In the genomic region with DNA sequence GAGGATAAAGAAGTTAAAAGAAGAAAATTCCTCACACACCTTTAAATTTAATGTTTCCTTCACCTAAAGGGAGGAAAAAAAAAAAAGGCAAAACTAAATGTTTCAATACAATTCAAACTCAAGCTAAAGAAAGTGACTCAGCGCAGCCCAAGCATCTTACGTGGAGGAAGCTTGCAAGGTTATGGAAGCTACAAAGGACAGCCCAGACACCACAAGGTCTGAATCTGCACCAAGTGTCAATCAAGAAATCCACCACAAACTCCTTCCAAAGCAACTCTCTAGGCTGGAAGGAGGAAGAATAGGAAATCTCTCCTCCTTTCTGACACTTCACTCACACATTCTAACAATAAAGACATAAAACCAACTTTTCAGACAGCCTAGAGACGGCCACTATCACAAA, we compare ENCODE assay signal across 21 mouse cellular contexts.
DNase-seq lines count a peak whose midpoint lies in the region; ATAC-seq and TF ChIP-seq lines count a peak whose summit lies in the region.
"Had no signal": no experiment of that assay in that cellular context is flagged by ENCODE, and none has a peak within 500 bp of the region (broad histone marks: within the 10 kb centered on the region; RNA-seq: fewer than 3 reads in every experiment).

No protein-coding gene starts in this region.

- H3K36me3 ChIP-seq in heart, postnatal 0 days (replicated peaks; ENCODE audit: control insufficient read depth, insufficient read depth, low read length): no peaks in the 10 kb centered on the region
- H3K36me3 ChIP-seq: embryonic facial prominence, embryonic 12.5 days; forebrain, embryonic 12.5 days had no signal

- TF ChIP-seq EP300 in heart, postnatal 0 days (IDR thresholded peaks at IDR 0.05; ENCODE audit: low read depth): no peak

- no peak overlapping the region for H3K4me2 ChIP-seq in heart, postnatal 0 days (ENCODE audit: low read depth, low read length)
- H3K4me2 ChIP-seq: embryonic facial prominence, embryonic 12.5 days; forebrain, embryonic 12.5 days; heart, embryonic 11.5 days; hindbrain, embryonic 14.5 days; limb, embryonic 13.5 days; liver, embryonic 13.5 days; lung, embryonic 14.5 days; midbrain, embryonic 11.5 days had no signal

- TF ChIP-seq CTCF in heart, postnatal 0 days (IDR thresholded peaks at IDR 0.05; ENCODE audit: low read depth): no peak
- TF ChIP-seq CTCF in bone marrow macrophage, adult 2 months (IDR thresholded peaks at IDR 0.05; ENCODE audit: low read depth, low read length): no peak
- TF ChIP-seq CTCF in left cerebral cortex, adult 2 months (IDR thresholded peaks at IDR 0.05): no peak

- TF ChIP-seq POLR2A in bone marrow macrophage, adult 2 months (IDR thresholded peaks at IDR 0.05; ENCODE audit: borderline replicate concordance, low read depth, low read length): no peak

- no peak overlapping the region for H3K9ac ChIP-seq in heart, postnatal 0 days (replicated peaks; ENCODE audit: low read depth, low read length)
- H3K9ac ChIP-seq: embryonic facial prominence, embryonic 12.5 days; forebrain, embryonic 12.5 days; hindbrain, embryonic 14.5 days; liver, embryonic 13.5 days; lung, embryonic 14.5 days had no signal

- peaks cover 12% of the 10 kb centered on the region; the same call in 1 of the 2 replicates for H3K4me1 ChIP-seq in heart, postnatal 0 days (ENCODE audit: control insufficient read depth, insufficient read depth)
- peaks cover 41% of the 10 kb centered on the region for H3K4me1 ChIP-seq in bone marrow macrophage, adult 2 months (ENCODE audit: control insufficient read depth, insufficient read depth, low read length)

- DNase-seq in heart, postnatal 0 days (ENCODE audit: low spot score): no peak
- no peak for DNase-seq in heart, postnatal 14 days
- DNase-seq in 3T3-L1 (ENCODE audit: low read depth, low spot score): peak; percentile 37
- DNase-seq in spleen, postnatal 36 days (ENCODE audit: low spot score in 2 of 2): no peak
- no peak for DNase-seq in left cerebral cortex, adult 2 months (ENCODE audit: extremely low spot score in 1 of 2, low spot score in 2 of 2)
- DNase-seq: adrenal gland, adult 8-10 months; cerebellum, adult 9-10 months; heart, postnatal 36 days; kidney, postnatal 36 days; layer of hippocampus, postnatal 36 days; liver, embryonic 13.5 days; lung, embryonic 14.5 days had no signal

- intact Hi-C loops in heart, postnatal 14 days (cut with DNase I): loop anchor here (2.0 kb wide), 1 partner anchor 61 kb away; no protein-coding TSS in a partner anchor
- intact Hi-C loops in left cerebral cortex, adult 2 months (cut with DNase I): no loop called here

- no peaks in the 10 kb centered on the region for H3K27me3 ChIP-seq in heart, postnatal 0 days (ENCODE audit: control insufficient read depth, insufficient read depth, low read length)
- H3K27me3 ChIP-seq: embryonic facial prominence, embryonic 12.5 days; forebrain, embryonic 12.5 days; limb, embryonic 13.5 days; liver, embryonic 13.5 days had no signal

- ATAC-seq in heart, postnatal 0 days (ENCODE audit: insufficient read depth, low read depth): no peak
- 0 out of 2 replicates have a peak, but pooled peaks have one; percentile 24 for ATAC-seq in megakaryocyte progenitor cell, adult 5-6 weeks (replicated peaks; ENCODE audit: poor library complexity)

- H3K4me3 ChIP-seq in heart, postnatal 0 days (ENCODE audit: low read depth, low read length): no peak overlapping the region
- peak overlapping the region; percentile 24; the same call in 1 of the 2 replicates for H3K4me3 ChIP-seq in bone marrow macrophage, adult 2 months (ENCODE audit: insufficient read depth, low read length)
- H3K4me3 ChIP-seq in left cerebral cortex, adult 2 months: no peak overlapping the region
- H3K4me3 ChIP-seq: embryonic facial prominence, embryonic 12.5 days; erythroblast, embryonic 14.5 days; forebrain, embryonic 12.5 days; limb, embryonic 13.5 days; liver, embryonic 13.5 days had no signal

- H3K27ac ChIP-seq in heart, postnatal 0 days (ENCODE audit: low read depth): peak overlapping the region; percentile 6; the same call in 1 of the 2 replicates
- H3K27ac ChIP-seq in bone marrow macrophage, adult 2 months (ENCODE audit: insufficient read depth, low read depth, low read length): peak overlapping the region; percentile 78
- no peak overlapping the region for H3K27ac ChIP-seq in left cerebral cortex, adult 2 months
- H3K27ac ChIP-seq: forebrain, embryonic 12.5 days; hindbrain, embryonic 14.5 days; liver, embryonic 13.5 days had no signal

- WGBS in heart, postnatal 0 days: 78% methylated on average over 3 of the region's 3 CpGs

- H3K9me3 ChIP-seq in heart, postnatal 0 days (replicated peaks; ENCODE audit: control insufficient read depth, low read length): no peaks in the 10 kb centered on the region
- H3K9me3 ChIP-seq: embryonic facial prominence, embryonic 12.5 days; forebrain, embryonic 12.5 days; limb, embryonic 13.5 days; liver, embryonic 13.5 days had no signal
